Mouse (Mus musculus): Measurements from ENCODE around the gene Synj2. TPM values are rescaled to one million over a fixed set of nuclear protein-coding genes. Genes with fewer than 3 reads are reported as not detected.
A peak's percentile ranks its signal among the peaks of the same experiment; 100 is the strongest.

The Synj2 gene
- total and polyA plus RNA-seq, 3 experiments: 1.2 to 2.5 TPM; not detected in 1

GRCm38 (mm10) chr17:6066021-6066420, 124.9 kb downstream of the Synj2 start:
- Histone ChIP-seq H3K9me3 (replicated peaks; ENCODE audit: insufficient read depth, low read length) (no peaks in the 10 kb centered on the region), H3K27ac (ENCODE audit: control insufficient read depth, low read depth, low read length) (no peak overlapping the region), H3K27me3 (ENCODE audit: control insufficient read depth in 1 of 2, insufficient read depth in 2 of 2, low read length in 2 of 2) (no peaks in the 10 kb centered on the region), H3K4me3 (ENCODE audit: control insufficient read depth in 1 of 2, insufficient read depth in 1 of 2, low read depth in 2 of 2, low read length in 2 of 2) (no peak overlapping the region), H3K4me1 (ENCODE audit: control insufficient read depth in 1 of 2, insufficient read depth in 2 of 2, low read length in 2 of 2) (peaks cover 0 to 4% of the 10 kb centered on the region in 2 experiments; a peak in 2 of 4 replicates), H3K9ac (ENCODE audit: control insufficient read depth, low read depth, low read length, poor library complexity, severe bottlenecking) (no peak overlapping the region), H3K36me3 (ENCODE audit: control insufficient read depth in 1 of 2, insufficient read depth in 2 of 2, low read length in 2 of 2) (peaks cover 0 to 2% of the 10 kb centered on the region in 2 experiments; a peak in 2 of 4 replicates), H3K79me2 (ENCODE audit: control insufficient read depth, insufficient read depth, low read length, poor library complexity) (no peaks in the 10 kb centered on the region)
- DNase-seq (ENCODE audit: low read depth, low spot score): no peak
- TF ChIP-seq CTCF (IDR thresholded peaks at IDR 0.05 in 2 of 3, conservative IDR thresholded peaks at IDR 0.05 in 1 of 3; ENCODE audit: control insufficient read depth in 1 of 3, insufficient read depth in 1 of 3, low read depth in 2 of 3, low read length in 3 of 3, poor library complexity in 1 of 3, severe bottlenecking in 1 of 3) (no peak), MYB (IDR thresholded peaks at IDR 0.05; ENCODE audit: low read depth, low read length) (no peak), GABPA (IDR thresholded peaks at IDR 0.05; ENCODE audit: low read depth, low read length) (no peak), USF1 (IDR thresholded peaks at IDR 0.05; ENCODE audit: low read depth, low read length) (no peak), RAD21 (IDR thresholded peaks at IDR 0.05; ENCODE audit: low read depth, low read length) (no peak), MAX (IDR thresholded peaks at IDR 0.05; ENCODE audit: low read length) (no peak), NELFE (IDR thresholded peaks at IDR 0.05; ENCODE audit: low read depth, low read length) (no peak), POLR2A (IDR thresholded peaks at IDR 0.05; ENCODE audit: control insufficient read depth in 1 of 2, insufficient read depth in 1 of 2, low read depth in 1 of 2, low read length in 2 of 2, poor library complexity in 1 of 2) (no peak), ZKSCAN1 (IDR thresholded peaks at IDR 0.05; ENCODE audit: low read depth, low read length) (no peak), ETS1 (IDR thresholded peaks at IDR 0.05; ENCODE audit: low read depth, low read length) (no peak), TBP (IDR thresholded peaks at IDR 0.05; ENCODE audit: low read depth, low read length) (no peak), MAFK (IDR thresholded peaks at IDR 0.05; ENCODE audit: borderline replicate concordance, low read depth, low read length) (no peak), NRF1 (IDR thresholded peaks at IDR 0.05; ENCODE audit: insufficient read depth, low read depth, low read length, poor library complexity, severe bottlenecking) (no peak)

DNA sequence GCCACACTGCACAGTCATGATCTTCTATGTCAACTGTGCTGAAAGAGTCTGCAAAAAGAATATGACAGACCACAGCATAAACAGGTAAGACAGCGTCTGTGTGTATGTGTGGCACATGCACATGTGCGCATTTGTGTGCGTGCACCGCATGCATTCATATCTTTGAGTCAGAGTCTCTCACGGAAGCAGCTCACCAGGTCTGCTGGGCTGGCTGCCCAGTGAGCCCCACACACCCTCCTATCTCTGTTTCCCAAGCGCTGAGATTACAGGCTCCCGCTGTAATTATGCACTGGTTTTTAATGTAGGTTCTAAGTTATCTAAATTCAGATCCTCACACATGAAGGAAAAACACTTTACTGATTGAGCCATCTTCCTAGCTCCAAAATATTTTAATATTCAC, 126.5 kb downstream of the Synj2 start:
- no peaks in the 10 kb centered on the region for H3K27me3 ChIP-seq (ENCODE audit: control insufficient read depth in 1 of 2, insufficient read depth in 2 of 2, low read length in 2 of 2)
- TF ChIP-seq MXI1 (IDR thresholded peaks at IDR 0.05; ENCODE audit: low read depth, low read length) (peak; percentile 73), SIN3A (IDR thresholded peaks at IDR 0.05; ENCODE audit: low read length) (0 out of 2 replicates have a peak, but pooled peaks have one; percentile 21), ELF1 (IDR thresholded peaks at IDR 0.05; ENCODE audit: low read depth, low read length) (no peak), BHLHE40 (IDR thresholded peaks at IDR 0.05; ENCODE audit: borderline replicate concordance, low read depth, low read length) (0 out of 2 replicates have a peak, but pooled peaks have one; percentile 45), TCF12 (IDR thresholded peaks at IDR 0.05; ENCODE audit: low read depth, low read length) (0 out of 2 replicates have a peak, but pooled peaks have one; percentile 42), GATA1 (IDR thresholded peaks at IDR 0.05; ENCODE audit: low read depth, low read length) (peak; percentile 64), MAX (IDR thresholded peaks at IDR 0.05; ENCODE audit: low read length) (peak; percentile 71), ZNF384 (IDR thresholded peaks at IDR 0.05; ENCODE audit: low read depth, low read length) (no peak), MYC (IDR thresholded peaks at IDR 0.05; ENCODE audit: low read depth, low read length) (peak; percentile 70; the same call in 1 of the 2 replicates), E2F4 (IDR thresholded peaks at IDR 0.05; ENCODE audit: borderline replicate concordance, low read depth, low read length) (no peak), EP300 (IDR thresholded peaks at IDR 0.05; ENCODE audit: low read depth in 1 of 2, low read length in 2 of 2) (peak; percentile 65 to 68), USF1 (IDR thresholded peaks at IDR 0.05; ENCODE audit: low read depth, low read length) (no peak), RCOR1 (IDR thresholded peaks at IDR 0.05; ENCODE audit: low read depth, low read length) (peak; percentile 98), ETS1 (IDR thresholded peaks at IDR 0.05; ENCODE audit: low read depth, low read length) (peak; percentile 44; the same call in 1 of the 2 replicates)
- DNase-seq (ENCODE audit: low read depth, low spot score): peak; percentile 61
- H3K9ac ChIP-seq (ENCODE audit: control insufficient read depth, low read depth, low read length, poor library complexity, severe bottlenecking): no peak overlapping the region
- H3K27ac ChIP-seq (ENCODE audit: control insufficient read depth, low read depth, low read length): no peak overlapping the region
- H3K36me3 ChIP-seq (ENCODE audit: control insufficient read depth in 1 of 2, insufficient read depth in 2 of 2, low read length in 2 of 2): peaks cover 0 to 2% of the 10 kb centered on the region in 2 experiments; a peak in 2 of 4 replicates
- no peak overlapping the region for H3K4me3 ChIP-seq (ENCODE audit: control insufficient read depth in 1 of 2, insufficient read depth in 1 of 2, low read depth in 2 of 2, low read length in 2 of 2)
- H3K9me3 ChIP-seq (replicated peaks; ENCODE audit: insufficient read depth, low read length): no peaks in the 10 kb centered on the region
- no peaks in the 10 kb centered on the region for H3K79me2 ChIP-seq (ENCODE audit: control insufficient read depth, insufficient read depth, low read length, poor library complexity)
- peaks cover 0 to 4% of the 10 kb centered on the region in 2 experiments; a peak in 2 of 4 replicates for H3K4me1 ChIP-seq (ENCODE audit: control insufficient read depth in 1 of 2, insufficient read depth in 2 of 2, low read length in 2 of 2)
